Mouse (Mus musculus) limb, embryonic 10.5 days (tissue): ENCODE data around the gene Gm44596. TPM values are rescaled to one million over a fixed set of nuclear protein-coding genes. Genes with fewer than 3 reads are reported as not detected.

ENCODE experiments used
- DNase-seq: peaks from one replicate; pipeline ENCODE4 v3.0.0-alpha.2; 2017; ENCODE audit warnings: low spot score
- H3K27ac ChIP-seq: fragments of 300-500 bp; sonication (generic); 2 replicates; pipeline ENCODE4 v1.5.1; 2016; ENCODE audit warnings: mild to moderate bottlenecking
- H3K27me3 ChIP-seq: fragments of 300-500 bp; sonication (generic); 2 replicates; pipeline ENCODE4 v1.6.1; 2016; ENCODE audit warnings: low read depth, mild to moderate bottlenecking; ENCODE audit not compliant: poor library complexity, severe bottlenecking
- H3K36me3 ChIP-seq: fragments of 300-500 bp; sonication (generic); 2 replicates; pipeline ENCODE4 v1.6.1; 2016; ENCODE audit warnings: mild to moderate bottlenecking, moderate library complexity
- H3K4me1 ChIP-seq: fragments of 300-500 bp; sonication (generic); 2 replicates; pipeline ENCODE4 v1.6.1; 2016
- H3K4me3 ChIP-seq: fragments of 300-500 bp; sonication (generic); 2 replicates; pipeline ENCODE4 v1.5.1; 2016; ENCODE audit warnings: mild to moderate bottlenecking, moderate library complexity
- H3K9me3 ChIP-seq: fragments of 300-500 bp; sonication (generic); replicated peaks from 2 replicates; pipeline ENCODE4 v1.6.1; 2016; ENCODE audit warnings: mild to moderate bottlenecking
- WGBS: fragments of 180-500 bp; shearing (Covaris S2); methylation state at CpG from one replicate; pipeline ENCODE4 v1.1.7; 2016; 5-methylcytosine and 5-hydroxymethylcytosine counted together
- polyA plus RNA-seq: library from polyadenylated mRNA; unstranded; fragments of >200 nt; fragmentation: Nextera tagmentation; extraction: Ambion mirVana; gene quantifications from 2 replicates; pipeline ENCODE4 v1.2.1, GENCODE M21; 2016

The Gm44596 gene
- polyA plus RNA-seq, 1 experiment from 2014 or later, result not detected

GRCm38 (mm10) chr6:128421480-128421879 lies 46.2 kb downstream of the Gm44596 start:
- Histone ChIP-seq H3K4me3 (no peak overlapping the region), H3K27ac (no peak overlapping the region), H3K9me3 (no peaks in the 10 kb centered on the region), H3K36me3 (peaks cover 30% of the 10 kb centered on the region), H3K4me1 (peaks cover 8% of the 10 kb centered on the region; the same call in 1 of the 2 replicates), H3K27me3 (no peaks in the 10 kb centered on the region)
- DNase-seq, result no peak
- WGBS, result 93% methylated on average over 3 of the region's 3 CpGs

- H3K4me3 ChIP-seq, result peak overlapping the region; percentile 64
- WGBS, result 53% methylated on average over 16 of the region's 16 CpGs
- H3K27me3 ChIP-seq, result no peaks in the 10 kb centered on the region
- H3K4me1 ChIP-seq, result peaks cover 8% of the 10 kb centered on the region; the same call in 1 of the 2 replicates
- H3K36me3 ChIP-seq, result peaks cover 35% of the 10 kb centered on the region
- no peak for DNase-seq
- peak overlapping the region; percentile 95 for H3K27ac ChIP-seq
- H3K9me3 ChIP-seq, result no peaks in the 10 kb centered on the region
Observed at GRCm38 (mm10) chr6:128423496-128424268, 48.4 kb downstream of the Gm44596 start.

GRCm38 (mm10) chr6:128424269-128425019 lies 49.1 kb downstream of the Gm44596 start, which contains the start of gene Itfg2:
TSS of gene Itfg2 (minus strand) at chr6:128424931.
- H3K36me3 ChIP-seq, result peaks cover 39% of the 10 kb centered on the region
- H3K4me1 ChIP-seq, result peaks cover 8% of the 10 kb centered on the region; the same call in 1 of the 2 replicates
- H3K27ac ChIP-seq, result peak within 1 kb of the TSS; percentile 95
- no peaks in the 10 kb centered on the region for H3K9me3 ChIP-seq
- peak within 1 kb of the TSS; percentile 64 for H3K4me3 ChIP-seq
- H3K27me3 ChIP-seq, result no peaks in the 10 kb centered on the region
- WGBS, result under 1% methylated on average over 42 of the region's 42 CpGs
- DNase-seq, result peak; percentile 93

GRCm38 (mm10) chr6:128425046-128425445 lies 49.7 kb downstream of the Gm44596 start:
- Histone ChIP-seq H3K9me3 (no peaks in the 10 kb centered on the region), H3K27me3 (no peaks in the 10 kb centered on the region), H3K27ac (peak overlapping the region; percentile 95), H3K4me3 (peak overlapping the region; percentile 64), H3K36me3 (peaks cover 39% of the 10 kb centered on the region), H3K4me1 (peaks cover 8% of the 10 kb centered on the region; the same call in 1 of the 2 replicates)
- DNase-seq, result no peak
- WGBS, result 20% methylated on average over 9 of the region's 9 CpGs

GRCm38 (mm10) chr6:128427571-128427970 lies 52.3 kb downstream of the Gm44596 start:
- no peak for DNase-seq
- Histone ChIP-seq H3K36me3 (peaks cover 53% of the 10 kb centered on the region), H3K27me3 (no peaks in the 10 kb centered on the region)

GRCm38 (mm10) chr6:128429300-128429699 lies 54.0 kb downstream of the Gm44596 start:
- Histone ChIP-seq H3K9me3 (no peaks in the 10 kb centered on the region), H3K4me3 (no peak overlapping the region), H3K27ac (no peak overlapping the region), H3K27me3 (no peaks in the 10 kb centered on the region), H3K36me3 (peaks cover 70% of the 10 kb centered on the region), H3K4me1 (0 out of 2 replicates have a peak, but pooled peaks cover 2% of the 10 kb centered on the region)
- 98% methylated on average over 2 of the region's 2 CpGs for WGBS
- no peak for DNase-seq

More at GRCm38 (mm10) chr6:128427571-128427970, 52.3 kb downstream of the Gm44596 start:
- Histone ChIP-seq H3K4me1 (peaks cover 8% of the 10 kb centered on the region; the same call in 1 of the 2 replicates), H3K4me3 (no peak overlapping the region), H3K27ac (no peak overlapping the region), H3K9me3 (no peaks in the 10 kb centered on the region)
- WGBS, result 95% methylated on average over 5 of the region's 5 CpGs

- Histone ChIP-seq H3K4me3 (no peak overlapping the region), H3K36me3 (peaks cover 76% of the 10 kb centered on the region), H3K4me1 (0 out of 2 replicates have a peak, but pooled peaks cover 2% of the 10 kb centered on the region), H3K9me3 (no peaks in the 10 kb centered on the region), H3K27ac (no peak overlapping the region), H3K27me3 (no peaks in the 10 kb centered on the region)
- DNase-seq, result no peak
- WGBS, result 94% methylated on average over 6 of the region's 6 CpGs
Observed at GRCm38 (mm10) chr6:128429826-128430225, 54.5 kb downstream of the Gm44596 start.

- 96% methylated on average over 13 of the region's 13 CpGs for WGBS
- no peak overlapping the region for H3K4me3 ChIP-seq
Observed at GRCm38 (mm10) chr6:128432356-128432915, 57.1 kb downstream of the Gm44596 start.

GRCm38 (mm10) chr6:128433566-128433965 lies 58.3 kb downstream of the Gm44596 start:
- no peak overlapping the region for H3K4me3 ChIP-seq
- peaks cover 11% of the 10 kb centered on the region for H3K4me1 ChIP-seq
- no peak for DNase-seq
- H3K9me3 ChIP-seq, result no peaks in the 10 kb centered on the region
- no peak overlapping the region for H3K27ac ChIP-seq
- WGBS, result 96% methylated on average over 13 of the region's 13 CpGs
- no peaks in the 10 kb centered on the region for H3K27me3 ChIP-seq
- peaks cover 83% of the 10 kb centered on the region for H3K36me3 ChIP-seq

More at GRCm38 (mm10) chr6:128432356-128432915, 57.1 kb downstream of the Gm44596 start:
- H3K27ac ChIP-seq, result no peak overlapping the region
- no peaks in the 10 kb centered on the region for H3K9me3 ChIP-seq
- H3K36me3 ChIP-seq, result peaks cover 94% of the 10 kb centered on the region
- no peak for DNase-seq
- H3K27me3 ChIP-seq, result no peaks in the 10 kb centered on the region
- H3K4me1 ChIP-seq, result peaks cover 11% of the 10 kb centered on the region

- H3K36me3 ChIP-seq, result peaks cover 64% of the 10 kb centered on the region
Observed at GRCm38 (mm10) chr6:128435474-128435873, 60.2 kb downstream of the Gm44596 start.

GRCm38 (mm10) chr6:128436356-128437005 lies 61.2 kb downstream of the Gm44596 start:
- Histone ChIP-seq H3K4me1 (peaks cover 20% of the 10 kb centered on the region), H3K36me3 (peaks cover 54% of the 10 kb centered on the region), H3K27ac (peak overlapping the region; percentile 98), H3K4me3 (peak overlapping the region; percentile 99), H3K9me3 (no peaks in the 10 kb centered on the region), H3K27me3 (no peaks in the 10 kb centered on the region)
- 93% methylated on average over 8 of the region's 8 CpGs for WGBS
- DNase-seq, result no peak

More at GRCm38 (mm10) chr6:128435474-128435873, 60.2 kb downstream of the Gm44596 start:
- Histone ChIP-seq H3K27ac (no peak overlapping the region), H3K9me3 (no peaks in the 10 kb centered on the region), H3K27me3 (no peaks in the 10 kb centered on the region), H3K4me3 (no peak overlapping the region; the same call in 1 of the 2 replicates), H3K4me1 (peaks cover 20% of the 10 kb centered on the region)
- DNase-seq, result no peak
- 96% methylated on average over 5 of the region's 5 CpGs for WGBS

- 6% methylated on average over 10 of the region's 10 CpGs for WGBS
- Histone ChIP-seq H3K27me3 (no peaks in the 10 kb centered on the region), H3K36me3 (peaks cover 46% of the 10 kb centered on the region), H3K9me3 (no peaks in the 10 kb centered on the region), H3K4me1 (peaks cover 20% of the 10 kb centered on the region), H3K4me3 (peak overlapping the region; percentile 99), H3K27ac (peak overlapping the region; percentile 98)
- no peak for DNase-seq
Observed at GRCm38 (mm10) chr6:128437288-128437687, 62.0 kb downstream of the Gm44596 start.
